Mouse (Mus musculus) layer of hippocampus, adult 2 months (tissue): ENCODE measurements around the gene Elk3. TPM values are rescaled to one million over a fixed set of nuclear protein-coding genes. Genes with fewer than 3 reads are reported as not detected.

Source experiments
- DNase-seq, 2 experiments: peaks; one replicate each; pipeline ENCODE4 v3.0.0; 2022; ENCODE audit warnings: low spot score in 2 of 2
- H3K27ac ChIP-seq: fragments of 200-600 bp; 2 replicates; pipeline ENCODE4 v1.8.1; 2022
- H3K4me3 ChIP-seq: fragments of 200-600 bp; 2 replicates; pipeline ENCODE4 v1.8.1; 2022; ENCODE audit warnings: mild to moderate bottlenecking
- CTCF ChIP-seq: fragments of 200-600 bp; conservative IDR thresholded peaks from 2 replicates; pipeline ENCODE4 v1.8.1; 2022; ENCODE audit warnings: antibody characterized with exemption, mild to moderate bottlenecking, moderate library complexity
- total RNA-seq, 2 experiments: library from RNA; stranded (reverse); gene quantifications; 2 replicates each; pipeline ENCODE4 v1.2.3; 2021

The Elk3 gene
- total RNA-seq, 2 experiments from 2014 or later = 8.9 to 9.7 TPM

DNA sequence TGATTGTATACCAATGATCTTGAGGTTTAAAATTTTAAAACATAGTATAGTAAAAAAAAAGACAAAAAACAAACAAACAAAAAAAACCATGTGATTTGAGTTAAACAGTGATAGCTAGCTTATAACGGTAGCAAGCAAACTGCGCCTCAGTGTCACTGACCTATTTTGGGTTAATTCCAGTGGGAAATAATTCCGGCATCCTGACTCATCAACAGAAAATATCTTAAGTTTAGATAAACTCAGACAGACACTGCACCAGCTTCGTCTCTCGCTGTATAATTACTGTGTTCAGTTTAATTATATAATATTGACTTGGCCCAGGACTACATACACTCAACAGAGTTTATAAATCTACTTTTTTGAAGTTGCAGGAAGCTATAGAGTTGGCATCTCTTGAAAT lies 79.0 kb downstream of the Elk3 start:
- DNase-seq = no peak
- no peak for TF ChIP-seq CTCF
- no peak overlapping the region for H3K4me3 ChIP-seq
- peak overlapping the region; percentile 8; the same call in 1 of the 2 replicates for H3K27ac ChIP-seq

- H3K27ac ChIP-seq = peak overlapping the region; percentile 8; the same call in 1 of the 2 replicates
- no peak overlapping the region for H3K4me3 ChIP-seq
- DNase-seq = no peak
- TF ChIP-seq CTCF = no peak
Observed at GRCm38 (mm10) chr10:93231490-93231889, 79.4 kb downstream of the Elk3 start.

DNA sequence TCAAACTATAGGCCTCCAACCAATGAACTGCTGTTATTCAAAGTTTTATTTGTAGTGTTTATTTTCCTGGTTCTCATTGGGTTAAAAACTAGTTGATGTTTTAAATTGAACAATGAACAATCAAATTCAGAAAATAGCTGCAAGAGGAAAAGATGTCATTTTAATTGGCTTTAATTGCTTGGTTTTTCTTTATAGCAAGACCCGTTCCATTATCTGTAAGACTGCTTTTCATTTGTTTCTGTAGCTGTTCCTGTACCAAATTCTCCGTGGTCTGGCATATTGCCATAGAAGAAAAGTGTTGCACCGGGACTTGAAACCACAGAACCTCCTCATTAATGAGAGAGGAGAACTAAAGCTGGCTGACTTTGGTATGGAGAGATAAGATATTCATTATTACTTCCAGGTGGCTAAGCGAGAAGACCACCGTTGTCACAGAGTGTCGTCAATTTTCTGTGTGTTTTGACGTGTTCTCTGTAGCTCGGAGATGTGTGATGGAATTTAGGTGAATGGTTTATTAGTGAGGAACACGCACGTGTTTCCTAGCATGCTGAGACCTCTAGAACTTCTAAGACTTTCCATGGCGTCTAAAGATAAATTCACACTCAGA lies 82.4 kb downstream of the Elk3 start:
- no peak for TF ChIP-seq CTCF
- no peak for DNase-seq
- no peak overlapping the region for H3K27ac ChIP-seq
- no peak overlapping the region for H3K4me3 ChIP-seq

DNA sequence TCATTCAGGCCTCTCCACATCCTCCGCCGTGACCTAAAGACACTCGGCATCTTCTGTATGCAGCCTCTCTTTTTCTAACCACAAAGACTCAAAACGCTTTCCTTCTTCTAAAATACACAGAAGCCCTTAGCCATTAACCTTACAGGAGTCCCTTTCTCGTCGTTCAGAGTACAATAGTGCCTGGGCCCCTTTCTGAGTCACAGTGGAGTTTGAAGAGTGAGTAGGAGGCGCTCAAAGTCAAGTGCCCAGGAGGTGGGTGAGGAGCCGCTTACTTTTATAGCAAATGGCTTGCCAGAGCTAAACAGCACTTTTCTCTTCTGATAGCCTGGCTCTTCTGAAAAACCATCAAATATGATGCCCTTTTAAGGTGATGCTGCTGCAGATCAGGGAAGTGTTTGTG lies 83.0 kb downstream of the Elk3 start:
- DNase-seq = no peak
- H3K27ac ChIP-seq = no peak overlapping the region
- TF ChIP-seq CTCF = no peak
- no peak overlapping the region for H3K4me3 ChIP-seq

- Histone ChIP-seq H3K4me3 (no peak overlapping the region), H3K27ac (no peak overlapping the region)
- no peak for TF ChIP-seq CTCF
- no peak for DNase-seq
Observed at GRCm38 (mm10) chr10:93225751-93226150, 85.2 kb downstream of the Elk3 start.

DNA sequence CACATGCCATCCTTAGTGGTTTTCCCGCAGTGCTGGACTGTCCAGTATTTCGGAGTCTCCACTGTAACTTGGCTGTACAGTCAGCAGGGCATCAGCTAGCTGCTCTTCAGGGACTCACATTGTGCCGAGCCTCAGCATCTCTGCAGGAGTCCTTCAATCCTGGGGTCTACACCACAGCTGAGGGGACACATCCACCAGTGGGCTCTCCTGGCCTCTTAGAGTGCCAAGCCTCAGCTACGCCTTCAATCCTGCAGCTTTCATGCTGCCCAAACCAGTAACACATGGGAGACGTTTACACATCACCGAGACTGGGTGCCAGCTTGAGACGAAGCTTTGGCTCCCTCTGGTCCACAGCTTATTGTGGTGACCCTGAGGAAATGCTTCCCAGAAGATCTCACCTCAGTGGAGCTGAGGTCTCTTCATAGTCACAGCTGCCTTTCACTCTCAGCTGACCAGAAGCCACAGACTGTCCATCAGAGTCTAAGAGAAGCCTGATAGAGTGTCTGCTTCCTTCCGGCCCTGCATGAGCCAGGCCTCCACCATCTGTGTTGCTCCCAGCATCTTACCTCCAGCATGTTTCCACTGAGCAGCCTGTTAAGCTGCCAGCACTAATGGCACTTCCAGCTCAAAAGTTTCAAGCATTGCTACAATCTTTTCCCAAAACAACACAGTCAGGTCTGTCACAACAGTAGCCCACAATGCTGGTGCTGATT lies 95.7 kb downstream of the Elk3 start:
- no peak for DNase-seq
- H3K27ac ChIP-seq = peak overlapping the region; percentile 62
- H3K4me3 ChIP-seq = no peak overlapping the region
- TF ChIP-seq CTCF = no peak

- no peak for DNase-seq
- Histone ChIP-seq H3K27ac (no peak overlapping the region), H3K4me3 (no peak overlapping the region)
- TF ChIP-seq CTCF = no peak
Observed at GRCm38 (mm10) chr10:93214251-93214650, 96.7 kb downstream of the Elk3 start.

GRCm38 (mm10) chr10:93213339-93213738 lies 97.6 kb downstream of the Elk3 start:
- no peak for DNase-seq
- Histone ChIP-seq H3K4me3 (no peak overlapping the region), H3K27ac (peak overlapping the region; percentile 1; the same call in 1 of the 2 replicates)
- no peak for TF ChIP-seq CTCF

DNA sequence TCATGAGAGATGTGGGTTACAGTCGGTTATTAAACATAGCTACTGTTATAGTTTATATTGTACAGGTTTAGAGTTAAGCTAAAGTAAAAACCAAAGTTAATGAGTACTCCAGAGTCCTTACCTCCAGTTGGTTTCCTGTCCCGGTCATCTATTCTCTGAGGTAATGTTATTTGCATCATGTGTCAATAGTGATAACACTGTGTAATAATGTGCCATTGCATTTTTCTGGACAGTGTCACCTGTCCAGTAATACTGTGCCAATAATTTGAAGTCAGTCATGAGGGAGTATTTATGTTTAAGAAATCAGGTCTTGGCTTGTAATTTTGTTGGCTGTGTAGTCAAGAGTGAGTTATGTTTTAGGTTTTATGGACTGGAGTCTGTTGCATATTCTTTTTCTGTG lies 98.2 kb downstream of the Elk3 start:
- no peak for DNase-seq
- Histone ChIP-seq H3K27ac (no peak overlapping the region), H3K4me3 (no peak overlapping the region)
- TF ChIP-seq CTCF = no peak

- no peak for TF ChIP-seq CTCF
- DNase-seq = no peak
- Histone ChIP-seq H3K27ac (no peak overlapping the region), H3K4me3 (no peak overlapping the region)
Observed at GRCm38 (mm10) chr10:93207176-93207575, 103.8 kb downstream of the Elk3 start.

DNA sequence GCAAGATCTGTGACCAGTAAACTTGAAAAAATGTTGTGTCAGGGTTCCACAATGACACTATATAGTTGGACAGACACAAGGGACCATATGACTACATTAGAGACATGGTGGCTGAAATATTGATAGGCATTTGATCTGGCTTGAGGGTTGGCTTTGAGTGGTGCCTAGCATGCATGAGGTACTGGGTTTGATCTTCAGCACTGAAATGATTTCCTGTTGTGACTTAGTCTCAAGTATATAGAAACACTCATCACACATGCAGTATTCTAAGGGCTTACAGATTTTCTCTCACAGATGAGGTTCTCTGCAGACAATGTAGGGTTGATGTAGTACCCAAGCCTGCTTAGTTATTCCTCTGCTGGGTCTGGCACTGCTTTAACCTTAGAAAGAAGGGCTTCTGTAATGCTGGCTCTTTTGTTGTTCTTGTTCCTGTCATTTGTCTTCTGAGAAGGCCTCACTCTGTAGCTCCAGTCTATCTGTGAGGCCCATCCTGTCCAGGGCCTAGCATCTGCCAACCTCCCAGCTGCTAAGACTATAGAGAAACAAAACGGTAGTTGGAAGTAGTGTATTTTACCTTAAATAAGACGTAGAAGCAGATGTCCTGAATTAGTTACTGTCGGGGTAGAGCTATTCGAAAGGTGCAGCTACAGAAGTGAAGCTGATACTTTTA lies 105.5 kb downstream of the Elk3 start:
- Histone ChIP-seq H3K4me3 (no peak overlapping the region), H3K27ac (no peak overlapping the region)
- TF ChIP-seq CTCF = no peak
- DNase-seq = no peak

DNA sequence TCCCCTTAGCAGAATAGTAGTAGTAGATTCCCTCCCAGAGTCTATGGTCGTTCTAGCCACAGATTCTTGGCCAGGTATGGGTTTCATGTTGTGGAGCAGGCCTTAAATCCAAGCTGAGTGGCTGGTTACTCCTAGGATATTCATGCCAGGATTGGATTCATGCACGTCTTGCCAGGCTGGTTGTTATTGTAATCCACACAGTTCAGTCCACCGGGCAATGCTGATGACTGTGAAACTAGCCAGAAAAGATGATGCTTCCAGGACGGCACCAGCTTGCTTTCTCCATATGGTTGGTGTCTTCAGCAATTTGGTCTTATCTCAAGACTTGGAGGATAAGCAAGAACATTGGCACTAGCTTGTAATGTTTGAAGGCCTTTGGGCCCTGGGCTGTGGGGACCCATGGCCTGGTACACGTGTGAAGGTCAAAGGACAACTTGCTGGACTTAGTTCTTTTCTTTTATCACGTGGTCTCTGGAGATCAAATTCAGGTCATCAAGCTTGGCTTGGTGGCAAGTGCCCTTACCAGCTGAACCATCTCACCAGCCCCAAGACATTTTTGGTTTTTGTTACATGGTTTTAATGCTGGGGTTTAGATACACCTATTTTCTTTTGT lies 109.0 kb downstream of the Elk3 start:
- Histone ChIP-seq H3K4me3 (no peak overlapping the region), H3K27ac (no peak overlapping the region)
- TF ChIP-seq CTCF = no peak
- no peak for DNase-seq

DNA sequence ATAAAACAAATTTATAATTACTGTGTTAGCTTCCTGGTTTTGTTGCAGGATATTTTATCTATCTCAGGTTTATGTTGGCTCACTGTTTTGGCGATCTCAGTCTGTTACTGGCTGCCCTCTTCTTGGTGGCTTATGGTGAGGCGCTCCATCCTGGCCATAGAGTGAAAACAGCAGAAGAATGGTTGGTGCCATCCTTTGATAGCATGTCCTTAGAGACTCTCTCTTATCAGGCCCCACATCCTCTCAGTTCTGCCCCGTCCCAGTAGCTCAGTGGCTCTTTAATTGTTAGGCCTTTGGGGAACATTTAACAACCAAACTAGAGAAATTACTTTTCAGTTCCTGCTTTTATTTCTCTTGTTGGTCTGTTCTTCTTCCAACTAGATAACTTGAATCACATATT lies 112.0 kb downstream of the Elk3 start:
- TF ChIP-seq CTCF = no peak
- Histone ChIP-seq H3K27ac (no peak overlapping the region), H3K4me3 (no peak overlapping the region)
- DNase-seq = no peak

Other genes with a start within 250 kb of the Elk3 start
- gene Cfap54, start 229.5 kb downstream of the Elk3 start, total RNA-seq = 10 to 100 TPM; 20.7 to 22.9 TPM
- gene Cdk17, start 150.3 kb downstream of the Elk3 start, total RNA-seq = 100 to 1,000 TPM; 206 to 219 TPM
- gene Lta4h, start 142.3 kb upstream of the Elk3 start, total RNA-seq = 10 to 100 TPM; 51.4 to 59.6 TPM
- under 1 TPM; 0.08 to 0.15 TPM for gene Hal, start 177.6 kb upstream of the Elk3 start, total RNA-seq
- under 1 TPM; 0.28 to 0.37 TPM for gene Amdhd1, start 228.9 kb upstream of the Elk3 start, total RNA-seq
- not detected for gene Ccdc38, start 229.5 kb upstream of the Elk3 start, total RNA-seq